ENCODE assay signal across 8 mouse cellular contexts in genomic region chr17:57768622-57769610, GRCm38 (mm10). TPM values are rescaled to one million over a fixed set of nuclear protein-coding genes. Genes with fewer than 3 reads are reported as not detected.
A peak's percentile ranks its signal among the peaks of the same experiment; 100 is the strongest.
DNase-seq lines count a peak whose midpoint lies in the region; ATAC-seq and TF ChIP-seq lines count a peak whose summit lies in the region.

Gene Cntnap5c (plus strand): TSS chr17:57769570.

- no peaks in the 10 kb centered on the region for H3K4me1 ChIP-seq in liver, embryonic 12.5 days
- H3K4me1 ChIP-seq in forebrain, embryonic 13.5 days = peaks cover 4% of the 10 kb centered on the region; the same call in 1 of the 2 replicates
- H3K4me1 ChIP-seq in kidney, adult 2 months (ENCODE audit: control insufficient read depth, insufficient read depth, low read length) = no peaks in the 10 kb centered on the region
- no peaks in the 10 kb centered on the region for H3K4me1 ChIP-seq in limb, embryonic 10.5 days

- TF ChIP-seq CTCF in brain, embryonic 14.5 days (IDR thresholded peaks at IDR 0.05; ENCODE audit: borderline replicate concordance, extremely low read depth, insufficient read depth, insufficient read length) = no peak
- no peak for TF ChIP-seq CTCF in kidney, adult 2 months (conservative IDR thresholded peaks at IDR 0.05; ENCODE audit: insufficient read depth, insufficient read length, low read depth, low read length)

- WGBS in liver, embryonic 12.5 days (ENCODE audit: insufficient replicate concordance) = 18% methylated on average over 26 of the region's 26 CpGs
- 17% methylated on average over 26 of the region's 26 CpGs for WGBS in forebrain, embryonic 13.5 days
- 16% methylated on average over 26 of the region's 26 CpGs for WGBS in kidney, adult 2 months
- 19% methylated on average over 26 of the region's 26 CpGs for WGBS in limb, embryonic 10.5 days

- peak; percentile 53 for DNase-seq in liver
- DNase-seq in brain, embryonic 14.5 days (ENCODE audit: low read depth) = peak; percentile 86
- DNase-seq in kidney, adult 2 months = peak; percentile 74
- DNase-seq in limb, embryonic 10.5 days (ENCODE audit: low spot score) = peak; percentile 86
- peak; percentile 6 for DNase-seq in ovary, postnatal 10 days (ENCODE audit: low spot score)
- DNase-seq in spleen, adult 12 weeks (ENCODE audit: low spot score) = no peak

- H3K27ac ChIP-seq in liver, embryonic 12.5 days = no peak within 1 kb of the TSS
- no peak within 1 kb of the TSS for H3K27ac ChIP-seq in forebrain, embryonic 13.5 days
- no peak within 1 kb of the TSS for H3K27ac ChIP-seq in kidney, adult 2 months (ENCODE audit: insufficient read depth, low read depth, low read length)
- no peak within 1 kb of the TSS for H3K27ac ChIP-seq in limb, embryonic 10.5 days

- TF ChIP-seq POLR2A in brain, embryonic 14.5 days (IDR thresholded peaks at IDR 0.05; ENCODE audit: borderline replicate concordance, extremely low read depth, insufficient read depth, insufficient read length, poor library complexity, severe bottlenecking) = no peak
- TF ChIP-seq POLR2A in kidney, adult 2 months (IDR thresholded peaks at IDR 0.05; ENCODE audit: low read depth, low read length) = no peak

- no peaks in the 10 kb centered on the region for H3K27me3 ChIP-seq in liver, embryonic 12.5 days (replicated peaks)
- H3K27me3 ChIP-seq in forebrain, embryonic 13.5 days = peaks cover 7% of the 10 kb centered on the region; the same call in 1 of the 2 replicates
- H3K27me3 ChIP-seq in kidney, adult 2 months (replicated peaks; ENCODE audit: control insufficient read depth, insufficient read depth, low read length) = no peaks in the 10 kb centered on the region
- H3K27me3 ChIP-seq in limb, embryonic 10.5 days (ENCODE audit: low read depth, poor library complexity, severe bottlenecking) = no peaks in the 10 kb centered on the region

- H3K4me2 ChIP-seq in liver, embryonic 12.5 days = no peak within 1 kb of the TSS
- peak within 1 kb of the TSS; percentile 63 for H3K4me2 ChIP-seq in forebrain, embryonic 13.5 days

- H3K36me3 ChIP-seq in liver, embryonic 12.5 days = no peaks in the 10 kb centered on the region
- H3K36me3 ChIP-seq in forebrain, embryonic 13.5 days (ENCODE audit: poor library complexity, severe bottlenecking) = no peaks in the 10 kb centered on the region
- no peaks in the 10 kb centered on the region for H3K36me3 ChIP-seq in kidney, adult 2 months (ENCODE audit: control insufficient read depth, insufficient read depth, low read length)
- no peaks in the 10 kb centered on the region for H3K36me3 ChIP-seq in limb, embryonic 10.5 days

- H3K4me3 ChIP-seq in liver, embryonic 12.5 days = no peak within 1 kb of the TSS
- H3K4me3 ChIP-seq in forebrain, embryonic 13.5 days = peak within 1 kb of the TSS; percentile 36
- no peak within 1 kb of the TSS for H3K4me3 ChIP-seq in kidney, adult 2 months (ENCODE audit: insufficient read depth, low read depth, low read length)
- H3K4me3 ChIP-seq in limb, embryonic 10.5 days = no peak within 1 kb of the TSS

- no peak for ATAC-seq in liver, embryonic 12.5 days
- peak; percentile 94 for ATAC-seq in forebrain, embryonic 13.5 days

- H3K9ac ChIP-seq in liver, embryonic 12.5 days = no peak within 1 kb of the TSS
- H3K9ac ChIP-seq in forebrain, embryonic 13.5 days = 0 out of 2 replicates have a peak within 1 kb of the TSS, but pooled peaks have one; percentile 34

- H3K9me3 ChIP-seq in liver, embryonic 12.5 days (replicated peaks) = no peaks in the 10 kb centered on the region
- H3K9me3 ChIP-seq in forebrain, embryonic 13.5 days (replicated peaks) = no peaks in the 10 kb centered on the region
- no peaks in the 10 kb centered on the region for H3K9me3 ChIP-seq in limb, embryonic 10.5 days (replicated peaks)

RNA-seq across cellular contexts. Expression of gene Cntnap5c, which starts in this region (rescaled TPM):
- not detected in 2 replicates for polyA plus RNA-seq in liver, embryonic 12.5 days (2016; fragmentation: Nextera tagmentation; extraction: Ambion mirVana)
- polyA plus RNA-seq in brain, embryonic 14.5 days (2012; rRNA removed) = 1.6 and 2.0 TPM in 2 replicates
- polyA plus RNA-seq in forebrain, embryonic 13.5 days (2015; fragmentation: Nextera tagmentation; extraction: Ambion mirVana) = 0.70 and 0.76 TPM in 2 replicates
- polyA plus RNA-seq in kidney, adult 2 months (2012; rRNA removed) = not detected in 2 replicates
- not detected in 2 replicates for polyA plus RNA-seq in limb, embryonic 10.5 days (2016; fragmentation: Nextera tagmentation; extraction: Ambion mirVana)

Comparison
In these comparisons a context has a peak if more than half of its experiments do, and no peak if none do; other contexts are left out.
1. Peak in ATAC-seq, H3K4me3 ChIP-seq, H3K9ac ChIP-seq and H3K4me2 ChIP-seq in forebrain, embryonic 13.5 days; RNA of the gene not detected or under 1 TPM.
2. Peak in DNase-seq in kidney, adult 2 months; RNA of the gene not detected or under 1 TPM.
3. Peak in DNase-seq in limb, embryonic 10.5 days; RNA of the gene not detected or under 1 TPM.